Mouse (Mus musculus) embryonic facial prominence, embryonic 14.5 days (tissue): ENCODE measurements at regions not wholly inside any gene's neighbourhood (a gene's known extent, or its start where the extent isn't known, plus 50 kb on each side); places are given as distances from the start of the nearest gene placed in this dataset.

Experiments used
- ATAC-seq: fragments of 200-750 bp; cut with Nextera tagmentation; 2 replicates; pipeline ENCODE4 v1.8.0; 2017; ENCODE audit warnings: low read depth, moderate number of reproducible peaks, moderate TSS enrichment
- DNase-seq: peaks from one replicate; pipeline ENCODE4 v3.0.0-alpha.2; 2015; ENCODE audit warnings: low spot score
- H3K27ac ChIP-seq: fragments of 300-500 bp; sonication (generic); replicated peaks from 2 replicates; pipeline ENCODE4 v1.5.1; 2014; ENCODE audit warnings: low read depth, mild to moderate bottlenecking, low read length, moderate library complexity
- H3K27me3 ChIP-seq: fragments of 300-500 bp; sonication (generic); replicated peaks from 2 replicates; pipeline ENCODE4 v1.6.1; 2014; ENCODE audit warnings: low read length; ENCODE audit not compliant: control insufficient read depth, insufficient read depth
- H3K36me3 ChIP-seq: fragments of 300-500 bp; sonication (generic); 2 replicates; pipeline ENCODE4 v1.6.1; 2014; ENCODE audit warnings: low read length, mixed read lengths; ENCODE audit not compliant: control insufficient read depth, insufficient read depth
- H3K4me1 ChIP-seq: fragments of 300-500 bp; sonication (generic); 2 replicates; pipeline ENCODE4 v1.6.1; 2014; ENCODE audit warnings: antibody characterized with exemption, low read length; ENCODE audit not compliant: control insufficient read depth, insufficient read depth
- H3K4me2 ChIP-seq: fragments of 300-500 bp; sonication (generic); 2 replicates; pipeline ENCODE4 v1.6.1; 2014; ENCODE audit warnings: low read depth, mild to moderate bottlenecking, low read length, moderate library complexity, mixed read lengths
- H3K4me3 ChIP-seq: fragments of 300-500 bp; sonication (generic); 2 replicates; pipeline ENCODE4 v1.5.1; 2014; ENCODE audit warnings: low read depth, mild to moderate bottlenecking, low read length
- H3K9ac ChIP-seq: fragments of 300-500 bp; sonication (generic); 2 replicates; pipeline ENCODE4 v1.6.1; 2014; ENCODE audit warnings: low read depth, mild to moderate bottlenecking, low read length, moderate library complexity, mixed read lengths
- H3K9me3 ChIP-seq: fragments of 300-500 bp; sonication (generic); 2 replicates; pipeline ENCODE4 v1.6.1; 2016; ENCODE audit warnings: low read length; ENCODE audit not compliant: control insufficient read depth
- WGBS: fragments of 180-500 bp; shearing (Covaris S2); extraction: QIAGEN DNeasy Blood & Tissue Kit; methylation state at CpG from one replicate; pipeline ENCODE4 v1.1.7; 2014; 5-methylcytosine and 5-hydroxymethylcytosine counted together

- no peak overlapping the region for H3K4me2 ChIP-seq
- 63% methylated on average over 4 of the region's 4 CpGs for WGBS
- no peaks in the 10 kb centered on the region for H3K4me1 ChIP-seq
- H3K9ac ChIP-seq: no peak overlapping the region
- no peak overlapping the region for H3K27ac ChIP-seq
- H3K9me3 ChIP-seq: no peaks in the 10 kb centered on the region
- H3K4me3 ChIP-seq: no peak overlapping the region
- DNase-seq (no peak), ATAC-seq (no peak)
- H3K27me3 ChIP-seq: no peaks in the 10 kb centered on the region
- H3K36me3 ChIP-seq: no peaks in the 10 kb centered on the region
Measured at GRCm38 (mm10) chr10:109188252-109188651, 177.5 kb upstream of the Syt1 start.

- no peak overlapping the region for H3K9ac ChIP-seq
- no peak for ATAC-seq
- no peaks in the 10 kb centered on the region for H3K27me3 ChIP-seq
- no peaks in the 10 kb centered on the region for H3K4me1 ChIP-seq
- H3K9me3 ChIP-seq: no peaks in the 10 kb centered on the region
- H3K36me3 ChIP-seq: no peaks in the 10 kb centered on the region
- WGBS: 66% methylated on average over 2 of the region's 2 CpGs
- no peak overlapping the region for H3K27ac ChIP-seq
- H3K4me2 ChIP-seq: no peak overlapping the region
- DNase-seq: no peak
- H3K4me3 ChIP-seq: no peak overlapping the region
Measured at GRCm38 (mm10) chr10:109185243-109185642, 174.5 kb upstream of the Syt1 start.

- WGBS: 79% methylated on average over 4 of the region's 4 CpGs
Measured at GRCm38 (mm10) chr10:109180527-109180926, 169.7 kb upstream of the Syt1 start.

GRCm38 (mm10) chr10:109160730-109161129 lies 149.9 kb upstream of the Syt1 start:
- Histone ChIP-seq H3K4me2 (no peak overlapping the region), H3K36me3 (no peaks in the 10 kb centered on the region), H3K4me1 (no peaks in the 10 kb centered on the region), H3K9ac (no peak overlapping the region), H3K27me3 (no peaks in the 10 kb centered on the region), H3K27ac (no peak overlapping the region), H3K9me3 (no peaks in the 10 kb centered on the region), H3K4me3 (no peak overlapping the region)
- WGBS: 88% methylated on average over 1 of the region's 1 CpGs
- DNase-seq (no peak), ATAC-seq (no peak)

More at GRCm38 (mm10) chr10:109180527-109180926, 169.7 kb upstream of the Syt1 start:
- Histone ChIP-seq H3K27me3 (no peaks in the 10 kb centered on the region), H3K4me1 (no peaks in the 10 kb centered on the region), H3K4me3 (no peak overlapping the region), H3K36me3 (no peaks in the 10 kb centered on the region), H3K27ac (no peak overlapping the region), H3K4me2 (no peak overlapping the region), H3K9me3 (no peaks in the 10 kb centered on the region), H3K9ac (no peak overlapping the region)
- DNase-seq (no peak), ATAC-seq (no peak)

- Histone ChIP-seq H3K4me3 (no peak overlapping the region), H3K9ac (no peak overlapping the region), H3K27me3 (no peaks in the 10 kb centered on the region), H3K4me2 (no peak overlapping the region), H3K9me3 (no peaks in the 10 kb centered on the region), H3K27ac (no peak overlapping the region), H3K36me3 (no peaks in the 10 kb centered on the region), H3K4me1 (no peaks in the 10 kb centered on the region)
- DNase-seq (peak; percentile 14), ATAC-seq (no peak)
- WGBS: 54% methylated on average over 5 of the region's 5 CpGs
Measured at GRCm38 (mm10) chr10:109155768-109156167, 145.0 kb upstream of the Syt1 start.

GRCm38 (mm10) chr10:109140421-109140938 lies 129.7 kb upstream of the Syt1 start:
- peak; percentile 60; the same call in 1 of the 2 replicates for ATAC-seq
- Histone ChIP-seq H3K9me3 (no peaks in the 10 kb centered on the region), H3K4me1 (no peaks in the 10 kb centered on the region), H3K4me3 (no peak overlapping the region), H3K27ac (no peak overlapping the region), H3K36me3 (no peaks in the 10 kb centered on the region), H3K4me2 (no peak overlapping the region), H3K9ac (no peak overlapping the region), H3K27me3 (no peaks in the 10 kb centered on the region)
- DNase-seq: no peak
- WGBS: 82% methylated on average over 7 of the region's 7 CpGs

- no peaks in the 10 kb centered on the region for H3K9me3 ChIP-seq
- H3K36me3 ChIP-seq: no peaks in the 10 kb centered on the region
- WGBS: 49% methylated on average over 3 of the region's 3 CpGs
- H3K27me3 ChIP-seq: no peaks in the 10 kb centered on the region
- no peak overlapping the region for H3K27ac ChIP-seq
- no peak overlapping the region for H3K4me2 ChIP-seq
- H3K4me1 ChIP-seq: no peaks in the 10 kb centered on the region
- H3K4me3 ChIP-seq: no peak overlapping the region
- ATAC-seq: no peak
- DNase-seq: no peak
- no peak overlapping the region for H3K9ac ChIP-seq
Measured at GRCm38 (mm10) chr10:109136763-109137732, 126.3 kb upstream of the Syt1 start.

- Histone ChIP-seq H3K4me1 (no peaks in the 10 kb centered on the region), H3K27ac (no peak overlapping the region), H3K4me2 (no peak overlapping the region), H3K9me3 (no peaks in the 10 kb centered on the region), H3K27me3 (no peaks in the 10 kb centered on the region), H3K9ac (no peak overlapping the region), H3K4me3 (no peak overlapping the region), H3K36me3 (no peaks in the 10 kb centered on the region)
- ATAC-seq (no peak), DNase-seq (no peak)
- 88% methylated on average over 4 of the region's 4 CpGs for WGBS
Measured at GRCm38 (mm10) chr10:109134521-109134920, 123.7 kb upstream of the Syt1 start.
